Mouse (Mus musculus): ENCODE measurements at regions not wholly inside any gene's neighbourhood (a gene's known extent, or its start where the extent isn't known, plus 50 kb on each side); places are given as distances from the start of the nearest gene placed in this dataset.
A peak's percentile ranks its signal among the peaks of the same experiment; 100 is the strongest.

DNA sequence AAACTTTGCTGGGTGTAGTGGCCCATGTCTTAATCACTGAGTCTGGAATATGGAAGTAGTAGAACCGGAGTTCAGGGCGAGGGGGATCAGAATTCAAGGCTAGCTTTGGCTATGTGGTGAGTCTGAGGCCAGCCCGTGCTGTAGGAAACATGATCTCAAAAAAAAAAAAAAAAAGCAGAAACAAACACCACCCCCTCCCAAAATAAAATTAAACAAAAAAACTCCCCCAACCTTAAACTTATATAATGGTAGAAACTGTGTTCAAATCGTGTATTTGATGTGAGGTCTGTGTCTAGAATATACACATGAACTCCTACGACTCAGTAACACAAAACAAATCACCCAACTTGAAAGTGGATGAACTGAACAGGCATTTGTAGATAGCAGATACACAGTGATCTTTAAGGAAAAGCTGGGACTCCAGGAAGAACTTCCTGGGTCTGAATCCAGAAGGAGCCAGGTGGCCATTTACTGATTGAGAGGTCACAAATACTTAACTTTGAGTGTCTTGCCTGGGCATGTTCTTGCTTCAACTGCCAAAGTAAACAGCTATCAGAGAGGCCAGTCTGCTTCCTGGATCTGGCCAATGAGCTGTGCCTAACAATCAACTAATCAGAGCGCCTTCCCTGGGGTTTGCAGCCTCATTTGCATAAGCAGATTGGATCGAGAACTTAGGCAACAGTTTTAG is 63.6 kb upstream of the Nfe2l2 start (continued):
- TF ChIP-seq POLR2AphosphoS2 (IDR thresholded peaks at IDR 0.05; ENCODE audit: low read depth, low read length) (0 out of 2 replicates have a peak, but pooled peaks have one; percentile 34), NRF1 (IDR thresholded peaks at IDR 0.05; ENCODE audit: low read depth, low read length) (0 out of 2 replicates have a peak, but pooled peaks have one; percentile 33), CTCF (conservative IDR thresholded peaks at IDR 0.05 in 1 of 2, IDR thresholded peaks at IDR 0.05 in 1 of 2; ENCODE audit: low read depth in 2 of 2, low read length in 2 of 2) (no peak), MAX (IDR thresholded peaks at IDR 0.05; ENCODE audit: low read length) (peak; percentile 79), MYC (IDR thresholded peaks at IDR 0.05; ENCODE audit: low read depth, low read length) (peak; percentile 74; the same call in 1 of the 2 replicates), MEF2A (IDR thresholded peaks at IDR 0.05; ENCODE audit: borderline replicate concordance, low read depth, low read length) (peak; percentile 70; the same call in 1 of the 2 replicates), PAX5 (IDR thresholded peaks at IDR 0.05; ENCODE audit: low read length) (no peak), IRF4 (IDR thresholded peaks at IDR 0.05; ENCODE audit: low read depth, low read length) (0 out of 2 replicates have a peak, but pooled peaks have one; percentile 60), E2F4 (IDR thresholded peaks at IDR 0.05; ENCODE audit: insufficient replicate concordance, low read depth, low read length) (peak; percentile 80; the same call in 1 of the 2 replicates), USF2 (conservative IDR thresholded peaks at IDR 0.05; ENCODE audit: low read depth, low read length) (no peak), CHD1 (IDR thresholded peaks at IDR 0.05; ENCODE audit: low read depth, low read length) (peak; percentile 92), ETS1 (conservative IDR thresholded peaks at IDR 0.05; ENCODE audit: low read depth, low read length) (peak; percentile 50; the same call in 1 of the 2 replicates)

DNA sequence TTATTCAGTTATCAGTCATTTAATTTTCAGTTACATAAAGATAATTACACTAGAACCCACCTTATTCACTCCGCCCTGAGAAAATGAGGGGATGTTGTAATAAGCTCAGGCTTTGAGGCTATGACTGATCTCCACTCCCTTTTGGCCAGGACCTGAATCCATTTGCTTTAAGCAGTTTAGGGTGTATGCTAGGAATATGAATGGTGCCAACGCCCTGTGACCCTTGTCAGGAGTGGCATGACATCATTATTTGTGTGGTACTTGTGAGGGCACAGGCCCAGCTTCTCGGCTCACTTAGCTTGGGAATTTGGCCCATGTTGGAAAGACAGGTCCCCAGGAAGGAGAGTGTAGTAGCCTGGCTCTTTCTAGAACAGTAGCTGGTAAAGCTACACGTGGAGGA is 61.0 kb upstream of the Nfe2l2 start:
- Histone ChIP-seq H3K27ac (ENCODE audit: insufficient read depth, low read depth) (no peak overlapping the region), H3K4me2 (ENCODE audit: insufficient read depth, low read depth, poor library complexity, severe bottlenecking) (no peak overlapping the region), H3K36me3 (replicated peaks in 1 of 2; ENCODE audit: control insufficient read depth in 1 of 2, insufficient read depth in 1 of 2, low read length in 1 of 2) (no peaks in the 10 kb centered on the region), H3K4me3 (replicated peaks in 1 of 3; ENCODE audit: low read depth in 2 of 3, low read length in 2 of 3, poor library complexity in 1 of 3) (no peak overlapping the region), H3K9ac (ENCODE audit: insufficient read depth, low read depth) (no peak overlapping the region), H3K79me2 (replicated peaks; ENCODE audit: control insufficient read depth, extremely low read depth, insufficient read depth, poor library complexity, severe bottlenecking) (no peaks in the 10 kb centered on the region), H3K9me3 (replicated peaks; ENCODE audit: low read length) (no peaks in the 10 kb centered on the region), H3K4me1 (ENCODE audit: control insufficient read depth in 1 of 2, insufficient read depth in 2 of 2) (peaks cover 32 to 71% of the 10 kb centered on the region in 2 experiments), H3K27me3 (replicated peaks) (no peaks in the 10 kb centered on the region)
- in situ Hi-C loops (cut with MboI; ENCODE audit: low pct_ligation_motif_present, low pct_unique_long_range_greater_than_20kb, low sequenced_read_pairs) (loop anchor here (5.0 to 10.0 kb wide), 2 partner anchors 43 to 61 kb away; partner anchors contain the start of gene Nfe2l2), dilution Hi-C loops (cut with MboI; ENCODE audit: extremely low pct_ligation_motif_present, extremely low pct_unique_long_range_greater_than_20kb, low sequenced_read_pairs) (no loop called here)
- DNase-seq (ENCODE audit: extremely low read depth), result no peak
- TF ChIP-seq CHD1 (IDR thresholded peaks at IDR 0.05; ENCODE audit: low read depth, low read length), result no peak
- TF ChIP-seq MAX (IDR thresholded peaks at IDR 0.05; ENCODE audit: low read length), result no peak
- no peak for TF ChIP-seq NRF1 (IDR thresholded peaks at IDR 0.05; ENCODE audit: low read depth, low read length)

DNA sequence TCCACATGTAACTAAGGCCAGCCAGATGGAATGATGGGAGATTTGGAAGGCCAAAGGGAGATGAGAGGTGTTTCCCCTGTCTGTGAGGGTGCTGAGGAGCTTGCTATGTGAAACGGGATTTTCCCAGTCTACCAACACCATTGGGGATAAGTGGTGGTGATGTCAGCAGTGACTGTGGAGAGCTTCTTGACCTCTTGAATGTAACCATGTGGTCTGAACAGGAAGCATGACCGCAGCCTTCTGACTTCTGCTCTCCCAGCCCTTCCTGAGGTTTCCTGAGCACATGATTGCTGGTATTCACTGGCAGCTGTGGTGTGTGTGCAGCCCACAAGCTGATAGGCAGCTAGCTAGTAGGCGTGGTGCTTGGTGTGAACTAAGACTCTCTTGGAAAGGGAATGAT is 58.8 kb upstream of the Nfe2l2 start:
- Histone ChIP-seq H3K4me2 (ENCODE audit: insufficient read depth, low read depth, poor library complexity, severe bottlenecking) (peak overlapping the region; percentile 57), H3K9ac (ENCODE audit: insufficient read depth, low read depth) (no peak overlapping the region), H3K4me1 (ENCODE audit: control insufficient read depth in 1 of 2, insufficient read depth in 2 of 2) (peaks cover 21 to 50% of the 10 kb centered on the region in 2 experiments), H3K9me3 (replicated peaks; ENCODE audit: low read length) (no peaks in the 10 kb centered on the region), H3K27ac (ENCODE audit: insufficient read depth, low read depth) (peak overlapping the region; percentile 54), H3K79me2 (replicated peaks; ENCODE audit: control insufficient read depth, extremely low read depth, insufficient read depth, poor library complexity, severe bottlenecking) (no peaks in the 10 kb centered on the region), H3K4me3 (replicated peaks in 1 of 3; ENCODE audit: low read depth in 2 of 3, low read length in 2 of 3, poor library complexity in 1 of 3) (no peak overlapping the region), H3K27me3 (replicated peaks) (no peaks in the 10 kb centered on the region), H3K36me3 (replicated peaks in 1 of 2; ENCODE audit: control insufficient read depth in 1 of 2, insufficient read depth in 1 of 2, low read length in 1 of 2) (no peaks in the 10 kb centered on the region)
- dilution Hi-C loops (cut with MboI; ENCODE audit: extremely low pct_ligation_motif_present, extremely low pct_unique_long_range_greater_than_20kb, low sequenced_read_pairs), result no loop called here
- DNase-seq (ENCODE audit: extremely low read depth), result peak; percentile 90
- in situ Hi-C loops (cut with MboI; ENCODE audit: low pct_ligation_motif_present, low pct_unique_long_range_greater_than_20kb, low sequenced_read_pairs), result loop anchor here (10.0 kb wide), 1 partner anchor 58 kb away; the partner anchor contains the start of gene Nfe2l2
- TF ChIP-seq RCOR1 (conservative IDR thresholded peaks at IDR 0.05; ENCODE audit: low read depth, low read length) (no peak), NELFE (IDR thresholded peaks at IDR 0.05; ENCODE audit: low read depth, low read length) (no peak), JUN (IDR thresholded peaks at IDR 0.05; ENCODE audit: insufficient read depth, low read depth, low read length) (peak; percentile 14; the same call in 1 of the 2 replicates), BHLHE40 (IDR thresholded peaks at IDR 0.05; ENCODE audit: low read depth, low read length) (peak; percentile 96), SMC3 (IDR thresholded peaks at IDR 0.05; ENCODE audit: low read depth, low read length) (no peak), TCF12 (IDR thresholded peaks at IDR 0.05; ENCODE audit: low read depth, low read length) (peak; percentile 76), NRF1 (IDR thresholded peaks at IDR 0.05; ENCODE audit: low read depth, low read length) (no peak), E2F4 (IDR thresholded peaks at IDR 0.05; ENCODE audit: insufficient replicate concordance, low read depth, low read length) (no peak), CHD2 (IDR thresholded peaks at IDR 0.05; ENCODE audit: low read length) (no peak; the same call in 1 of the 2 replicates), UBTF (IDR thresholded peaks at IDR 0.05; ENCODE audit: low read depth, low read length) (no peak), ELF1 (IDR thresholded peaks at IDR 0.05; ENCODE audit: low read depth, low read length) (peak; percentile 42; the same call in 1 of the 2 replicates), USF1 (IDR thresholded peaks at IDR 0.05; ENCODE audit: low read depth, low read length) (peak; percentile 48; the same call in 1 of the 2 replicates), MAFK (IDR thresholded peaks at IDR 0.05; ENCODE audit: insufficient replicate concordance, low read length) (no peak), MEF2A (IDR thresholded peaks at IDR 0.05; ENCODE audit: borderline replicate concordance, low read depth, low read length) (0 out of 2 replicates have a peak, but pooled peaks have one; percentile 39), MAX (IDR thresholded peaks at IDR 0.05; ENCODE audit: low read length) (peak; percentile 93), PAX5 (IDR thresholded peaks at IDR 0.05; ENCODE audit: low read length) (no peak), GABPA (IDR thresholded peaks at IDR 0.05; ENCODE audit: insufficient replicate concordance, low read depth, low read length) (no peak), CHD1 (IDR thresholded peaks at IDR 0.05; ENCODE audit: low read depth, low read length) (no peak), ZNF384 (IDR thresholded peaks at IDR 0.05; ENCODE audit: low read depth, low read length) (no peak), HCFC1 (IDR thresholded peaks at IDR 0.05; ENCODE audit: low read depth, low read length) (no peak)
